Mouse (Mus musculus) heart, postnatal 25 days (tissue): ENCODE measurements around the gene Tmem262. TPM values are rescaled to one million over a fixed set of nuclear protein-coding genes. Genes with fewer than 3 reads are reported as not detected.
"Not testable (repeated sequence)": the region's sequence is repeated elsewhere in the genome, so short reads cannot be mapped to it uniquely, and the experiment has no call there.

Experiments
- DNase-seq: peaks from one replicate; pipeline ENCODE4 v3.0.0; 2022; ENCODE audit warnings: low spot score
- intact Hi-C: fragments of 180-260 bp; cut with DNase I; formaldehyde crosslinking; loops from one replicate; pipeline ENCODE4 v1.15.1; 2025
- total RNA-seq, 2 experiments: library from RNA; stranded (reverse); gene quantifications; 2 replicates each; pipeline ENCODE4 v1.2.3; 2021

Tmem262 gene
- total RNA-seq, result not detected

GRCm38 (mm10) chr19:6079983-6080480 is at the start of gene Tmem262:
Gene Tmem262 (plus strand): TSS chr19:6080033.
- DNase-seq, result no peak
- intact Hi-C loops, result loop anchor here (10.0 kb wide), 1 partner anchor 255 kb away; the partner anchor contains the start of gene Men1

DNA sequence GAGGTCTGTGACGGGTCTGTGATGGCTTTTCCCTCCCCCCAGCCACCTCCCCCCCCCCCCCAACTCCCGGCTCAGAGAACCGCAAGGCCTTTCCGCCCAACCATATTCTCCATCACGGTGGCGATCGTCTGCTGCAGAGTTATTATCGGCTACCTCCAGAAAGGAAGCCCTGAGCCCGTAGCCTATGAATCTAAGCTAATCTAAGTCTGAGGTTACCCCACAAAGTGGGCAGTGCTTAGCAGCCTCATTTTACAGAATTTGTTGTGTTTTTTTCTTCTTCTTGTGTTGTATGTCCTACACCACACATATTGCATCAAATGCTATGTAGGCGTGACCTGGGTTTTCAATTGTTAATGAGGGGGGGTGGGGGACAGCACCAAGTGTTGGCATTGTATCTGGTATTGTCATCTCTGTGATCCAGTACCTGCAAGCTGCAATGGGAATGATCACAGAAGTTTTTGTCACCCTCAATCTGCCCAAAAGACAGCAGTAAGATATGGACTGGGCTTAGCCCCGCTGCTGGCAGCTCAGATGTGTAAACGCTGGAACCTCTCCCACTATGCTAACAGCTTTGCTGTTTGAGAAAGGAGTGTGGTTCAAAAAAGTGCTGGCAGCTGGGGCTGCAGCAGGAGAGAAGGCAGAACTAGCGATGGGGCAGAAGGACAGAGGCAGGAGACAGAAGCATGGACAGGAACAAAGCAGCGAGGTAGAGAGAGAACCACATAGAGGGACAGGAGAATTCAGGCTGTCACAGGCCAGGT is 49.1 kb upstream of the Tmem262 start:
- intact Hi-C loops, result no loop called here
- DNase-seq, result no peak

DNA sequence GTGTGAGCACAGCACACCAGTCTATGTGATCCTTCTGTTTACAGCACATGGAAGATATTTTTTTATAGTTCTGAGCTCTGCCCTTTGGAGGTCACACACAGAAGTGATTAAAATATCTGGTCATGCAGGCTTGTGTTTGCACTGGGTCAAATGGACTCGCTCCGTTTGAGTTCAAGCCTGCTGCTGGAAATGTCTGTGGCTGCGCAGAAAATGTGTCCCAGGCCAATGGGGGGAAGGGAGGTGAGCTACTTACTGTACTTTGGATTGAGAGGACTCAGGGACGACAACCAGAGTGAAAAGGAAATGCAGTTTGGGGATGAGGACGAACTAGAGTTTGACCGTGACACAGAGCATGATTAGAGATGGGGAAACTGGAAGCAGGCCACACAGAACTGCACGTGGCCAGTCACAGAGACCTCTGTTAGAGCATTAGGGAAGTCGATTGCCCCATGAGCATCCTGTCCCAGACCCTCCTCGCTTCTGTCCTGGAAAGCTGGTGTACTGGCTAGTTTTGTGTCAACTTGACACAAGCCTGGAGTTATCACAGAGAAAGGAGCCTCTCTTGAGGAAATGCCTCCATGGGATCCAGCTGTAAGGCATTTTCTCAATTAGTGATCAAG is 43.8 kb upstream of the Tmem262 start:
- intact Hi-C loops, result no loop called here
- DNase-seq, result no peak

DNA sequence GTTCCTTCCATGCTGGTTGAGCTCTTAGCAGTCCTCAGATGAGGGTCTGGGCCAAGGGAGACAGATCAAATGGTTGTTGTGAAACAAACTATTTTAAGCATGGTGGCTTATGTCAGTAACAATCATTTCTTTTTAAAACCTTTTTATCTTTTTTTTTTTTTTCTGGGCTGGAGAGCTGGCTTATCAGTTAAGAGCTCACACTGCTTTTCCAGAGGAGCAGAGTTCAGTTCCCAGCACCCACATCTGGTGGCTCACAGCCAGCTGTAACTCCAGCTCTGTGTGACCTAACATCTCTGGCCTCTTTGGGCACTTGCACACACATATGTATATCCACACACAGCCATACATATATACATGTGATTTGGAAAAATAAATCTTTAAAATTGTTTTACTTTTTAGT is 42.1 kb upstream of the Tmem262 start:
- no peak for DNase-seq
- intact Hi-C loops, result no loop called here

GRCm38 (mm10) chr19:6038326-6038725 is 41.5 kb upstream of the Tmem262 start:
- intact Hi-C loops, result no loop called here
- DNase-seq, result no peak

GRCm38 (mm10) chr19:6040002-6040401 is 39.8 kb upstream of the Tmem262 start:
- DNase-seq, result no peak
- intact Hi-C loops, result loop anchor here (5.0 kb wide), 1 partner anchor 118 kb away; the partner anchor contains the start of gene Cdc42ep2

- DNase-seq, result no peak
- intact Hi-C loops, result loop anchor here (5.0 kb wide), 1 partner anchor 120 kb away; the partner anchor contains the start of gene Cdc42ep2
Observed at GRCm38 (mm10) chr19:6042293-6042692, 37.5 kb upstream of the Tmem262 start.

- DNase-seq, result not testable (repeated sequence)
- intact Hi-C loops, result loop anchor here (2.0 to 5.0 kb wide), 2 partner anchors 25 to 122 kb away; partner anchors contain the start of gene Cdc42ep2
Observed at GRCm38 (mm10) chr19:6044102-6044501, 35.7 kb upstream of the Tmem262 start.

DNA sequence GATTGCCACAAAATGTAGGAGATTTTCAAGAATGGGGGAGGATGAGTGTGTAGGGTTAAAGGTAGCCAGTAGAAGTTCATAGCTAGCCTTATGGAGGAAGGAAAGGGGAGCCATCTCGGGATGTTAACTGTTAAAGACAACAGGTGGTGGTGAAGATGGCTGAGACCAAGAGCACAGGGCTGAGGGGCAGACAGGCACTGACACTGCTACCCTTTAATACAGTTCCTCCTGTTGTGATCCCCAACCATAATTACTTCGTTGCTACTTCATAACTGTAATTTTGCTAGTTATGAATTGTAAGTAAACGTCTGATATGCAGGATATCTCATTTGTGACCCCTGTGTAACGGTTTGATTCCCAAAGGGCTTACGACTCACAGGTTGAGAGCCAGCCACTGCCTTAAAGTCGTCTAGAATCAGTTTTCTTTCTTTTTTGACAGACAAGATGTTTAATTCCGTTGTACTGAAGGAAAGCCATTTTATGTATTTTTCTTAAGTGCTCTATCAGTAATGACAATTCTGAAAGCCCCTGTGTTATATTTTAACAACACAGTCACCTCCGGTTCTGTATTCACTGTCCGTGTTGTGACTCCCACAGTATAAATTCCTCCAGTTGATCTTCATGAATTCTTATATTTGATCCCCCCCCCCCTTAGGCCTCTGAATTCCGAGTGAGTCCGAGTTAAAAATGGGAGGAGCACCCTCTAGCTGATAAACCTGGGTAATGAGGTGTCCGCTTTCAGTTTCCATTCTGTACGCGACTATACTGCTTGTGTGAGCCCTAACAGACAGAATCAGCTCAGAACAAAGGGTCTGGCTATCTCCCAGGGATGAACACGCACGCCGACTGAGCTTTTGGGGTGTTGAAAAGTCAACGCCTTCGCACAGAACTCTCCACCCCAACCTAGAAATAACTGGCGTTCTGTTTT is 34.2 kb upstream of the Tmem262 start:
- intact Hi-C loops, result loop anchor here (2.0 to 5.0 kb wide), 2 partner anchors 27 to 72 kb away; partner anchors contain the start of gene Sac3d1
- no peak for DNase-seq

DNA sequence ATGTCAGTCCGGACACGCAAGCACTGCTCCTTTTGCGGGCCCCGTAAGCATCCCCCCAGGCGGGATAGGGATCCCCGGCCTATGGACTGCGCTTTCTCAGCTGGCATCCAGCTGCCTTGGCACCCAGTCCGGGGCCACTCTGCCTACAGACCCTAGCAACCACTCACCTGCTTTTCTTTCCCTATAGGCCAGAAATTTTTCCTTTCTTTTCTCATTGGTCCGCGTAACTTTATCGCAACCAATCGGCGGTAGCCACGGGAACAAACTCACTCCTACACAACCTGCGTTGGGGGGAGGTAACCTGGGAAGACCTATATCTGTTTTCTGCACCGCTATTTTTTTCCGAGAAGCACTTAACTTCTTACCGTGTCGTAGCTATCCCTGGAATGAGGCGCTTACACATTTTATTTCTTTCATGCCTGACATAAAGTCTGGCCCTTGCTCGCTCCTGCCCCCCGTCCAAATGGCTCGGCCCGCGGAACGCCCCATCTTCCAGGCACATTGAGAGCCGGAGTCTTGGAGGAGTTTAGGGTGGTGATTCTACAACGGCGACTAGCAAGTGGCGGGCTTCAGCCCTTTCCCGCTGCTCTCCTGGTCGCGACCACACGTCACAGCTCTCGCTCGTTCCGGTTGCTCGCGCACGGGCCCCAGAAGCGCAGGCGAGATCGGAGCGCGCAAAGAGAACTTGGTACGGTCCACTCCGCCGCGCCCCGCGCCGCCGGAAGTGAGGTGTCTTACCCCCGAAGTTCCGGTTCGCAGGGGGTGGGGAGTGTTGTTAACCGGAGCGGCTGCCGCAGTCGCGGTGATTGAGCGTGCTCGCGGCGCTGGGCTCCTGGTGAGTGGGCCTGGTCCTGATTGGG is 33.3 kb upstream of the Tmem262 start, which contains the start of gene Syvn1:
Gene Syvn1, plus strand, starts transcription at position 283 of the 860 bp plus-strand sequence.
- intact Hi-C loops, result loop anchor here (5.0 kb wide), 1 partner anchor 71 kb away; the partner anchor contains the start of gene Sac3d1
- DNase-seq, result peak; percentile 86

DNA sequence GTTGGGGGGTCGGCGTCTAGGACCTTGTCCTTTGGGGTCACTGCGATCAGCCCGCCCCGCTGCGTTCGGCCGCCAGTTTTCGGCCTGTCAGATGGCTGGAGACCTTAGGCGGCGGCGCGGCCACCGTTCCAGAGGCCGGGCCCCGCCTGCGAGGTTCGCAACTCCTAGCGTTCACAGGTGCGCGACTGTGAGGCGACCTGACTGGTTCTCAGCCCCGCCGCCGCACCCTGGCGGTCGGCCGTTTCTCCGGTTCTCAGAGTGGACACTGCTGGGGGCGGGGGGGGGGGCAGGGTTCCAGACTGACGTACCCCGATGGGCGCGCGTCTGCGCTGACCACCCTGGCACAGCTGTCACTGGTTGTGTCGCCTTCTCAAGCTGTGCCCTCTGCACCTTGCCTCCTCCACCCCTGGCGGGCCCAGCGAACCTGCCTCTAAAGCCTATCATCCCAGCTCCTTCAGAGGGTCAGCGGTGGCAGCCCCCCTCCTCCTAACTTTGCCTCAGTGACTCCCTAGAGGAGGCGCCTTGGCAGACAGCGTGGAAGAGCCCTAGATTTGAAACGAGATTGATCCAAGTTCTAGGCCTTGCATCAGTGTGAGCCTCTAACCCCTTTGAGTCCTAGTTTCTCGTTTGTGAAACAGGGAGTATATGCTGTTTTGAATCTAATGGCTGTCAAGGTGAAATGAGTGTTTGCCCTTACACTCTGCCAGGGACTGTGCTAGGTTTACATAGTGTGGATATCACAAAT is 32.5 kb upstream of the Tmem262 start:
- intact Hi-C loops, result loop anchor here (5.0 kb wide), 1 partner anchor 70 kb away; the partner anchor contains the start of gene Sac3d1
- no peak for DNase-seq

DNA sequence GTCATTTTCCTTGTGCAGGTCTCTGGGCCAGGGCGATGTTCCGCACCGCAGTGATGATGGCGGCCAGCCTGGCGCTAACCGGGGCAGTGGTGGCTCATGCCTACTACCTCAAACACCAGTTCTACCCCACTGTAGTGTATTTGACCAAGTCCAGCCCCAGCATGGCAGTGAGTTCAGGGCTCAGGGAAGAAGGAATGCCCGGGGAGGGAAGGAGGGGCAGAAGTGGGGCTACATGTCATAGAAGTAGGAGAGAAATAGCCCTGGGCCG is 32.0 kb upstream of the Tmem262 start:
- no peak for DNase-seq
- intact Hi-C loops, result loop anchor here (5.0 kb wide), 1 partner anchor 69 kb away; the partner anchor contains the start of gene Sac3d1

DNA sequence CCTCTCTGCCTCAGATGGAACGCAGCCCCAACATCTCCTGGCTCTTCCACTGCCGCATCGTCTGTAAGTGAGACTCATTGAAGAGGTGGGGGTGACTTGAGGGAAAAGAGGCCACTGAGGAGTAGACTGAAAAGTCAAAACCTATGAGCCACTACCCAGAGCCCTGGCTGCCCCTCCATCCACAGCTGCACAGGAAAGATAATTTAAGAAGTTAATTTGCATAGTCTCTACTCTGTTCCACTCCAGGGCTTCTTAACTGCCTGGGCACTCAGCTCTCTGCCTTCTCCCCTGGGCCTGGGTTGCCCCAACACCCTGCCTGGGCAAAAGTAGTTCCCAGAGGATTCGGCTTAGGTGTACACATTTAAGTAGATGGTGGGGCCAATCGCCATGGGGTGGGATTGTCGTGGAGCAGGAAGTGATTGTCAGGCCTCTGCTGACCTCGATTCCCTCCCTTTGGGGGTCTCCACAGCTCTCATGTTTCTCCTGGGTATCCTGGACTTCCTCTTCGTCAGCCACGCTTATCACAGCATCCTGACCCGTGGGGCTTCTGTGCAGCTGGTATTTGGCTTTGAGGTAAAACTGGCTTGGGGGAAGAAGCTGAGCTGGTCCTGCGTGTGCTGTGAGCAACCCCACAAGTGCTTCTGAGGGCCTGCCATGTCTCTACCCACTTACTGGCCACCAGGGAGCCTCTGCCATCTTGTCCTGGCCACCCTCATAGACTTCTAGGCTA is 31.0 kb upstream of the Tmem262 start:
- DNase-seq, result no peak
- intact Hi-C loops, result loop anchor here (5.0 kb wide), 1 partner anchor 68 kb away; the partner anchor contains the start of gene Sac3d1

- no peak for DNase-seq
- intact Hi-C loops, result no loop called here
Observed at GRCm38 (mm10) chr19:6052516-6052915, 27.3 kb upstream of the Tmem262 start.

GRCm38 (mm10) chr19:6054296-6054695 is 25.5 kb upstream of the Tmem262 start:
- intact Hi-C loops, result no loop called here
- DNase-seq, result no peak

DNA sequence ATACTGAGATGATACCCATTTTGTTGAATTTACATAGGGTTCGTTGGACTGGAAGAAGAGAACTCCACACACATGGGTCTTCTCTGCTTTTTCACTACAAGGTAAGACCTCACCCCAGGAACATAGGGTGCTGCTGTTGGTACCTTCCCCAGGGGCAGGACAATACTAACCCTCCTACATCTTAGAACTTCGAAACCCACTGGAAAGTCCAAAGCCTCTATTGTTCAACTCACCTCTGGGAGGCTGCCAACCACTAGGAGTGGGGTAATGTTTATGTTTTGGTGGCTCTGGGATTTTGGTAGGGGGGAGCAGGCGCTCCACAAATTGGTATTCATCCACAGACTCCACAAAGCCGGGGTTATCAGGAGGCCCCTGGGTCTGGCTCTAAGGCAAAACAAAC is 23.1 kb upstream of the Tmem262 start:
- no peak for DNase-seq
- intact Hi-C loops, result no loop called here

DNA sequence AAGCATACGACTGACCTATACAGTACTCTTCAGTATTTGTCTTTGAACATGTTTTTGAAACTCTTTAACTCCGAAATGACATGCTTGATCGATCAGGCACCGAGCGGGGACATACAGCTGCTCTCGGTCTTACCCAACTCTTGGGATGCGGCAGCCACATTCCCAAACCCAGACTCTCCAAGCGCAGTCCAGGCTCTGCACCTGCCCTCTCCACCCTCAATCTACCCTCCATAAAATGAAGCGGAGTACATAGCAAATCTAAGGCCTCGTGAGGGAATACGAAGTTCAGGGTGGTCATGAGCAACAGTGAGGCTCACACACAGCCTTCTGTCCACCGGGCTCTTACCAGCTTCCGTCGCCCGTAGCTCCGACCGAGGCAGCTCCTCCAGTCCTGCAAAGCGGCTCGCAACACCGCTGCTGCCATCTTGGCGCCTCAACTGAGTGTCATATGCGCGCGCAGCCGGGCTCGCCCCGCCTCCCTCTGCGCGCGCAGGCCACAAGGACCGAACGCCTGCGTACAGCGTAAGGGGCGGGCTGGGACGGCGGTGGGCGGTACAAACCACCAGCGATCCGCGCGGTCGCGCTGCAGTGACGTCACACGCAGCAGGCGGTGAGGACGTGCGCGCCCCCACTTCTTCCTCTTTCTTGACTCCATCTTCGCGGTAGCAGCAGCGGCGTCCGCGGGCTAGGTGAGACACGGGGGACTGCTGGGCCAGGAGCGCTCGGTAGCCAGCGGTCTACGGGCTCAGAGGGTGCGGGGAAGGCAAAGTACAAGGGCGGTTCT is 22.3 kb upstream of the Tmem262 start, which contains the start of the genes Mrpl49 and Fau:
Gene Mrpl49, minus strand, starts transcription at position 473 of the 784 bp plus-strand sequence.
Gene Fau, plus strand, starts transcription at position 532 of the 784 bp plus-strand sequence.
- intact Hi-C loops, result loop anchor here (1.0 kb wide), 1 partner anchor 27 kb away; the partner anchor contains the start of genes Cdca5 and Zfpl1
- peak; percentile 97 for DNase-seq
